Mouse (Mus musculus) testis, adult 2 months (tissue): Measurements from ENCODE around the gene Grap. TPM values are rescaled to one million over a fixed set of nuclear protein-coding genes. Genes with fewer than 3 reads are reported as not detected.

ENCODE experiments used
- H3K27ac ChIP-seq: fragments of 200-500 bp; 2 replicates; pipeline ENCODE4 v1.5.1; 2012; ENCODE audit warnings: low read depth, low read length; ENCODE audit not compliant: control insufficient read depth, insufficient read depth
- H3K27me3 ChIP-seq: fragments of 200-500 bp; 2 replicates; pipeline ENCODE4 v1.6.1; 2012; ENCODE audit warnings: mild to moderate bottlenecking, low read length, moderate library complexity; ENCODE audit not compliant: control insufficient read depth, insufficient read depth
- H3K36me3 ChIP-seq: fragments of 200-500 bp; 2 replicates; pipeline ENCODE4 v1.6.1; 2012; ENCODE audit warnings: mild to moderate bottlenecking, low read length; ENCODE audit not compliant: control insufficient read depth, insufficient read depth
- H3K4me1 ChIP-seq: fragments of 200-500 bp; 2 replicates; pipeline ENCODE4 v1.6.1; 2012; ENCODE audit warnings: low read length; ENCODE audit not compliant: control insufficient read depth, insufficient read depth
- H3K4me3 ChIP-seq: fragments of 200-500 bp; 2 replicates; pipeline ENCODE4 v1.5.1; 2012; ENCODE audit warnings: low read depth, mild to moderate bottlenecking, low read length, moderate library complexity, mixed read lengths; ENCODE audit not compliant: control insufficient read depth
- CTCF ChIP-seq: fragments of 200-500 bp; IDR thresholded peaks from 2 replicates; pipeline ENCODE4 v1.5.1; 2012; ENCODE audit warnings: low read depth, mild to moderate bottlenecking, inconsistent platforms, low read length, moderate library complexity; ENCODE audit not compliant: control insufficient read depth, insufficient read depth, insufficient replicate concordance
- POLR2A ChIP-seq: fragments of 200-500 bp; IDR thresholded peaks from 2 replicates; pipeline ENCODE4 v1.6.1; 2012; ENCODE audit warnings: low read depth, mild to moderate bottlenecking, inconsistent platforms, low read length, moderate library complexity; ENCODE audit not compliant: control insufficient read depth
- polyA plus RNA-seq: library from polyadenylated mRNA; depleted of rRNA; stranded (reverse); fragments of >200 nt; gene quantifications from 2 replicates; pipeline ENCODE4 v1.2.3, GENCODE M21; 2012; rRNA removed

The Grap gene
- polyA plus RNA-seq, result 2.2 and 3.0 TPM in 2 replicates

DNA sequence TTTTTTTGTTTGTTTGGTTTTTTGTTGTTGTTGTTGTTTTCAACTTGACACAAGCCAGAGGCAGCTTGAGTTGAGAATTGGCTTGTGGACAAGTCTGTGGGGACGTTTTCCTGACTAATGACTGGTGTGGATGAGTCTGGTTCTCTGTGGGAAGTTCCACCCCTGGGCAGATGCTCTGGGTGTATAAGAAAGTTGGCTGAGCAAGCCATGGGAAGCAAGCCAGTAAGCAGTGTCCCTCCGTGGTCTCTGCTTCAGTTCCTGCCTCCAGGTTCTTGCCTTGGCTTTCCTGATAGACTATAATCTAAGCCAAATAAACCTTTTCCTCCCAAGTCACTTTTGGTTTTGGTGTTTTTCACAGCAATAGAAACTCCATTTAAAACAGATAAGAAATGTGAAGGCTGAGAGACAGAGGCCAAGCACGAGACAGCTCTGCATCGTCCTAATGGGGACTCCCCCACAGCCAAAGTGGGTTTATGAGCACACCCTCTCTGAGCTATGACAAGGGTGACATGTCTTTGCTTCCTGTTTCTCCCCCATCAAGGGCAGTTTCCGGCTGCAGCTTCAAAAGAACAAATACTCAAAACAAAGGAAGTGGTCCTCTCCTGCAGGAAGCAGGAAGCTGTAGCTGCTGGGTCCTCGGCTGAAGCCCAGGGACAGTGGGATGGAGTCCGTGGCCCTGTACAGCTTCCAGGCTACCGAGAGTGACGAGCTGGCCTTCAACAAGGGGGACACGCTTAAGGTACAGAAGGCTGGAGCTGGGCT lies at the start of gene Grap:
Gene Grap, plus strand, starts transcription at position 580 of the 762 bp plus-strand sequence.
- Histone ChIP-seq H3K27me3 (no peaks in the 10 kb centered on the region), H3K4me3 (no peak within 1 kb of the TSS), H3K36me3 (no peaks in the 10 kb centered on the region), H3K27ac (no peak within 1 kb of the TSS), H3K4me1 (no peaks in the 10 kb centered on the region)
- TF ChIP-seq POLR2A, result no peak
- no peak for TF ChIP-seq CTCF

DNA sequence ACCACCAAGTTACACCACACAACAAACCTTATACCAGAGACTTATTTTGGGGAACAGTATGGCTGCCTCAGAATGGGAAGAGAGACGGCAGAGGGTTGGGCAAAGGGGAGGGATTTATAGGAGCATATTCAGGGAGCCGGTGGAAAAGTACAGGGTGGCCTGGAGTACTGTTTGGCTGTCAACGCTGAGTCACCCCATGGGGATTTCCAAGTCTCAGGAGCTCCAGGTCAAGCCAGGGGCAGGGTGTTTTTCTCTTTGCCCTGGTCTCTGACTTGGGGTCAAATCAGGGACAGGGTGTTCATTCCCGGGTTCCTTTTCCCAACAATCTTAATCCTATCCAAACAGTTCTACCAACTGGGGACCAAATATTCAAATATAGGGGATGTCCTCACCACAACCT lies 45.0 kb upstream of the Grap start:
- Histone ChIP-seq H3K4me3 (no peak overlapping the region), H3K4me1 (no peaks in the 10 kb centered on the region), H3K27me3 (no peaks in the 10 kb centered on the region), H3K27ac (no peak overlapping the region), H3K36me3 (no peaks in the 10 kb centered on the region)
- TF ChIP-seq POLR2A (no peak), CTCF (no peak)

DNA sequence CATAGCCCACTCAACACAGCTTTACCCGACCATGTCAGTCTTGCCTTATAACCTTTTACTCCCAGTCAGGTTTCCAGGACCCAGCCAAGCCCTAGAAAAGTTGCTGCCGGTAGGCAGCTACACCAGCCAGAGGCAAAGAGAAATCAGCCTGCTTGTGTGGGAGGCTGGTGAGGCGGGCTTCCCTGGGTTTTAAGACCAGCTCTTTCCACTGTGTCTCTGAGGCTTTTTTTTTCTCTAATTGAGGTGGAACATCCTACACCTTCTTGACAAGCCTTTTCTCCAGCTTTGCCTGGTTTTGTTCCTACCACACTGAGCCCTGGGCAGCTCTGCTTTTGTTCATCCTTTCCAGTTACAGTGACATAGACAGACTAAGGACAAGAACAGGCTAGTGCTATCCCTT lies 41.9 kb upstream of the Grap start:
- TF ChIP-seq POLR2A (no peak), CTCF (no peak)
- H3K36me3 ChIP-seq, result no peaks in the 10 kb centered on the region
- H3K27me3 ChIP-seq, result no peaks in the 10 kb centered on the region
- no peak overlapping the region for H3K4me3 ChIP-seq
- peaks cover 6% of the 10 kb centered on the region for H3K4me1 ChIP-seq
- H3K27ac ChIP-seq, result no peak overlapping the region

DNA sequence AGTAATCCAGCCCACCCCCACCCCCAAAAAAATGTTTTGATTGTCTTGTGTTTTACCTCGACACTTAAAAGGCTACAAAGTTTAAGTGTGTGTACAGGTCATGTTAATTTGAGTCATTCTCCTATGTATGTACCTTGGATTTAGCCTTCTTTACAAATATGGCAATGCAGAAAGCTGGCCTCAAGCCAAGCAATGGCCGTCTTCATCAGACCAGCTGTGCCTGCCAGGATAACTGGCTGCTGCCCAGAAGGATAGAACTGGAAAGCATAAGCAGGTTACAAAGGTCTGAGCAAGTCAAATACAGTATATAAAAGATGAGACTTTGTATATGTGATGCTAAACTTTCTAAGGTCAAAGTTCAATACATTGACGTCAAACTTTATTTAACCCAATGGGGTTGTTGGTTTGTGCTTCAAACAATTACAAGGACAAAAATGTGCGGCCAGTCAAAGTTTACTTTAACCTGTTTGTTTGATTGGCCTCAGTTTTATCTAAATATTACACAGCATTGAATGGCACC lies 40.9 kb upstream of the Grap start:
- Histone ChIP-seq H3K36me3 (no peaks in the 10 kb centered on the region), H3K27ac (no peak overlapping the region), H3K4me1 (peaks cover 12% of the 10 kb centered on the region), H3K27me3 (no peaks in the 10 kb centered on the region), H3K4me3 (no peak overlapping the region)
- no peak for TF ChIP-seq CTCF
- no peak for TF ChIP-seq POLR2A

DNA sequence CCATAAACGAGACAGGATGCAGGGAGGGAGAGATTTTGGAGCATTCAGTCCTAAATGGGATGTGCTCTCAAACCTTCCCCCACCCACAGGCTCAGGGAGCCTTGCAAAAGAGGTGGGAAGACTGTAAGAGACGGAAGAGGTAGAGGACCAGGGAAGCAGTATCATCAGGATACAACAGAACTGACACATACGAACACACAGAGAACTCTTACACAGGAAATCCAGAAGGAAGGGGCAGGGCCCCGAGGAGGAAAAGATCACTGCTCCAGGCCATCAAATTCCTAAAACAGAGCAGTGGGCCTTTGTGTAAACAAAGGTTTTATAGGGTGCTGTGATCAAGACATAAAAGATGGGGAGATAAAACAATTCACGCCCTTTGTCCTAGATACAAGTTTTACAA lies 38.7 kb upstream of the Grap start:
- Histone ChIP-seq H3K27ac (no peak overlapping the region), H3K27me3 (no peaks in the 10 kb centered on the region), H3K4me3 (no peak overlapping the region), H3K4me1 (peaks cover 16% of the 10 kb centered on the region), H3K36me3 (no peaks in the 10 kb centered on the region)
- no peak for TF ChIP-seq POLR2A
- TF ChIP-seq CTCF, result no peak

DNA sequence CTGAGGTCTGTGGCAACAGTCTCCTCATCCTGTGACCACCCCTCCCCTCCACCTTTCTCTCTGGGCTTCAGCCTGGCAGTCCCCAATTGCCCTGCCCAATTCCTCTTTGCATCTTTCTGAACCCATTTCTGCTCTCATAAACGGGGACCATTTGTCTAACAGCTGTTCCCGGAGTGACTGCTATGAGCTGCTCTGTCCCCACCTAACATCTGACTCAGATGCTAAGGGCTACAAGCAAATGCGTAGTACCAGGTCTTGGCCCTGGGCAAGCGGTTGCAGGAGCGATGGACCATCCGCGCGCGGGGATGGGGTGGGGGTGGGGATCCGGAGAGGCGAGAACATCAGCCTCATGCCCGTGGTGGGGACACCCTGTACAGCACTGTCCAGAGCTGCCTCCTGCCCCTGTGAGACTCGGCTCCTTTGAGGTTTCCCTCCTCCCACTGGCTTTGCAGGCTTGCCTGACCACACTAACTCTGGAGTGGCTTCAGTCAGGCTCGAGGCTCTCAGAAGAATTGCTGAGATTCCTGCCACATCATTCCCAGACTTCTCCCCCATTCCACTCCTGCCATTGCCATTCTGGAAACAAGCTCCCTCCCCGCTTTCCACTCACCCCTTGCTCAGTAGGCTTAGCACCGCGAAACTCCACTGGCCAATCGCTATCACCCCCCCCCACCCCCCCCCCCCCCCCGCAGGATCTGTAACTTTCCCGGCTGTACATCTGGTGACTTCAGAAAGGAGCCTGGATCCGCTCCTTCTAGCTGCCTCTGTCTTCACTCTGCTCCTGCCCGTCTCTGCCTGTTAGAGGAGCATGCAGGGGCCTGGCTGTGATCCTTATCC lies 37.2 kb upstream of the Grap start:
- peaks cover 20% of the 10 kb centered on the region for H3K4me1 ChIP-seq
- H3K27ac ChIP-seq, result peak overlapping the region; percentile 52; the same call in 1 of the 2 replicates
- H3K4me3 ChIP-seq, result no peak overlapping the region
- TF ChIP-seq POLR2A (no peak), CTCF (no peak)
- H3K27me3 ChIP-seq, result no peaks in the 10 kb centered on the region
- no peaks in the 10 kb centered on the region for H3K36me3 ChIP-seq

DNA sequence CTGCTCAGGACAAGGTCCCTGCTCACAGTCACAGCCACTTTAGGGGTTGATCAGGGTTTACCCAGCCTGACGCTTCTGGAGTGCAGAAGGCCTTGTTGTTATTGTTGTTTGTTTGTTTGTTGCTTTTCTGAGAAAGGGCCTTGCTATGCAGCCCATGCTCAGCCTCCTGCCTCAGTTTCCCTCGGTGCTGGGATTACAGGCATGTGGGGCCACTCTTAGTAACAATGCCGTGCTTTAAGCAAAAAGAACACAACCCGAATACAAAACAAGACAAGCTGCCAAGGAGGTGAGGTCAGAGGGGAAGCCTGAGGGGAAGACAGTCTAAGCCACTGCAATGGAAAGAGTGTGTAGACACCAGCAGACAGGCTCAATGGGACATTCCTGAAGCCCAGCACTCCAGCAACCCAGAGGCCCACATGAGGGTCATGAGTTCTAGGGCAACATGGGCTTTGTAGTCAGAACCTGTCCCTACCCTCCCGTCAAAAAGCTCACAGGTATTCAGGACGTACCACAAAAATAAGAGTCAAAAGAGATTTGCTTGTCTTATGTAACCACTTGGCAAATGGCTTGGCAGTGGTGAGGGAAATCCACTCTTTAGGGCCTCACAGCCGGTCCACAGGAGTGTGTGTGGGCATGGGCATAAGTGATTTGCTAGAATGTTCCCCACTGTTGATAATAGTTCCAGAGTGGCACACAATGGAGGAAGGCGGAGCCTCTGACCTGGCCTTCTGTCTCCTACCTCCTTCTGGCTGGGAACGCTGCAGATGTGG lies 36.4 kb upstream of the Grap start:
- H3K4me3 ChIP-seq, result no peak overlapping the region
- H3K27ac ChIP-seq, result peak overlapping the region; percentile 52
- H3K36me3 ChIP-seq, result no peaks in the 10 kb centered on the region
- H3K27me3 ChIP-seq, result no peaks in the 10 kb centered on the region
- H3K4me1 ChIP-seq, result peaks cover 28% of the 10 kb centered on the region
- TF ChIP-seq CTCF, result no peak
- no peak for TF ChIP-seq POLR2A
